Mouse (Mus musculus): Measurements from ENCODE around the gene Myo16. TPM values are rescaled to one million over a fixed set of nuclear protein-coding genes. Genes with fewer than 3 reads are reported as not detected.
A peak's percentile ranks its signal among the peaks of the same experiment; 100 is the strongest.

The Myo16 gene
- total RNA-seq, 2 experiments from 2014 or later: 15.7 to 18.7 TPM

GRCm38 (mm10) chr8:10175976-10176375 lies 22.3 kb downstream of the Myo16 start:
- no peak for DNase-seq

DNA sequence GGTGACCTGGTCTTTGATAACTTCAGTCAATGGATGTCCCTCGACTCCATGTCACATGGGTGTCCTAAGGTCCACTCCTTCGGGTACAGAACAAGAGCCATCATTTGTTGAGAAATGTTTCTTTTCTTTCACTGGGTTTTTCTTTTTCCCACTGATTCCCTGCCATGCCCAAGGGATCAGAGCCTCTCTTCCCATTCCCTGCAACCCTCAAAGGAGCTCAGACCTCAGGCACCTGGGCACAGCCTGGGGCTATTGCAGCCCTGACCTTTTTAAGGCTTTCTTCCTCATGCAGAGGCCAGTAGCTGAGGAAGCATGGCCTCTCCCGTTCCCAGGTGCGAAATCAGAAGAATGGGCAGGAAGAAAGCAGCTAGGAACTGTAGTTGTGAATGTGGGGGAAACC lies 23.4 kb downstream of the Myo16 start:
- DNase-seq: no peak

GRCm38 (mm10) chr8:10178986-10179385 lies 25.3 kb downstream of the Myo16 start:
- DNase-seq: no peak

DNA sequence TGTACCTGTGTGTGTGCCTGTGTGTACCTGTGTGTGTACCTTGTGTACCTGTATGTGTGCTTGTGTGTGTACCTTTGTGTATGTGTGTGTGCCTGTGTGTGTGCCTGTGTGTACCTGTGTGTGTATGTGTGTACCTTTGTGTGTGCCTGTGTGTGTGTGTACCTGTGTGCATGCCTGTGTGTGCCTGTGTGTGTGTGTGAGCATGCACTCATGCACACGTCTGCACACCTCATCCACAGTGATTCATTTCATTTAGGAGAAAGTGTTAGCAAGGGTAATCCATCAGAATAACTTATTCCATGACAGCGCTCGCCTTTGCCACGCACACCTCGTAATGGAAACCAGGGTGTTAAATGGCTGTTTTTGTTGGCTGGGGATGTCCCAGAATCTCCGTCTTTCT lies 36.9 kb downstream of the Myo16 start:
- no peak for DNase-seq

DNA sequence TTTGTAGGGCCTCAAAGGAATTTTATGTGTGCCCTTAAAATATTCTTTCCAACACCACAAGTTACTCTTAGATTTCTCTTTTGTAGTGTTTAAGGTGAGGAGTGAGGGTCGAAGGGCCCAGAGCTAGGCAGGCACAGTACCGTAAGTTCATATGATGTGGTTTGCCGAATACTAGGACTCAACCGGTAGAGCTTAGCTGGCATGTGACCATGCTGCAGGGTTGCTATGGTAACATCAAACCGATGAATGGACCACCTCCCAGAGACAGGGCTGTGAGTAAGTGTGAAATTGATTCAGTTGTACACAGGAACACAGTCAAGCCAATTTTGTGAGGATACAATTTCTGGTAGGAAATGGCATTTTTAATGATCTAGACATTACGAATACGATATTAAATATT lies 44.5 kb downstream of the Myo16 start:
- no peak for DNase-seq

DNA sequence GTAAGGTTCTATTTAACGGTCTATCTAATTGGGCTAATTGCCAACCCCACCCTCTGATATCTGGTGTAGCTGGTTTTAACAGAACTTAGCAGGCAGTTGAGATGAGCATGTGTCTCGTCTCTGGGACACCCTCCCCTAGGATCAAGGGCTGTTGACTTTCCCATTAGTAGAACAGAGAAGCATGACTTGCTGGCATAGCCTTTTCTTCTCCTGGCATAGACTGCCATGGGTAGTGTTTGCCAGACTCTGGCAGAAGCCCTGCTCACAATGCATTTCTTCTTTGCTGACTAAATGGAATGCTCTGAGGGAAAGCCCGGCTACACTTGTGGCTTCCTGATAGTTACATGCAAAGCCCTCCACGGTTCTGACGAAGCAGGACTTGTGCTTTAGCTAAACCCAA lies 45.6 kb downstream of the Myo16 start:
- no peak for DNase-seq

DNA sequence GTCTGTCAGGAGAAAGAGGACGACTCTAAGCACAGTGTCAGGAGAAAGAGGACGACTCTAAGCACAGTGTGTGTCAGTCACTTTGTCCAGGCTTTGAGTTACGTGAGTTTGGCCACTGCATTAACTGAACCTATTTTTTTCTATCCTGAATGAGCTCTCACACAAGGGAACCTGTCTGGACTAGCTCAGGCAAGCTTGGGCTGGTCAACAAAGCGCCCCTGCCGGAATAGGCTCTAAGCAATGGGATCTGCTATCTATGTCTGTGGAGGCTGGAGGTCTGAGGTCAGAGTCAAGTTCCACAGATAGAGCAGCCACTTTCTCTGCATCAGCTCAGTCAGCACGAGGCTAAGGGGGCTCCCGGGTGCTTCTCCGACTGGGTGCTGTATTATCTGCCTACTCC lies 46.3 kb downstream of the Myo16 start:
- no peak for DNase-seq

DNA sequence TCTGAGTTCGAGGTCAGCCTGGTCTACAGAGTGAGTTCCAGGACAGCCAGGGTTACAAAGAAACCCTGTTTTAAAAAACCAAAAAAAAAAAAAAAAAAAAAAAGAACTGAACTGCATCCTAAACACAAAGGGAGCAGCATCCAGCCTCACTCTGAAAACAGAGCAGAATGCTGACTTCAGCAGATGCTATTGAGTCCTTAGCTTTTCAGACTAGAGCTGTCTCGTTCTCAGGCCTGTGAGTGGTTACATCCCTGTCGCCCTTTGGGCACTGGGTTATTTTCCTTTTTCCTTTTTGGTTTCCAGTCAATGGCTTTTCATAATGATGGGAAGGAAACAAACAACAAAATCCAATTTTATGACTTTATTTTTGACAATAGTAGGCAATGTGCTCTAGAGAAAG lies 61.3 kb downstream of the Myo16 start:
- no peak for DNase-seq

DNA sequence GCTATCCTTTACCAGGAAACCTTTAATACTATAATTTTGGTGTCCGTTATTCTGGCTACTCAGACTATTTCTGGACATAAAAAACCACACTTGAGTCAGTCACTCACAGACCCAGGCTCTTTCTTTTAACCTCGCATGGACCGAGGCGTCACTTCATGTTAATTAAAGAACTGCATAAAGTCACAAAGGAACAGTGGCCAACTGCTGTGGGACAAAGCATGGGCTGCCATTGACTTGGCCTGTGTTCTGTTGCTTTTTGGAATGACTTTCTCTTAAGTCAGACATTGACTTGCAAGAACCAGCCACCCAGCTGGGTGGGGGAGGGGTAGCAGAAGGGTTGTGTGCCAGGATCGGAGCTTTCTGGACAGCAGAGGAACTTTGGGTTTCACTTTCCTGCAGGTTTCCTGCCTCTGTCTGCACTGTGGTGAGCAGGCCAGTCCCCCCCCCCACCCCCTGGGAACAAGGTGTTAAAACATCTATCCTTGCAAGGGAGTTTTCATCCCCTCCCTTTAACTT lies 66.1 kb downstream of the Myo16 start:
- DNase-seq: no peak

- DNase-seq: no peak
Measured at GRCm38 (mm10) chr8:10222770-10223169, 69.1 kb downstream of the Myo16 start.

DNA sequence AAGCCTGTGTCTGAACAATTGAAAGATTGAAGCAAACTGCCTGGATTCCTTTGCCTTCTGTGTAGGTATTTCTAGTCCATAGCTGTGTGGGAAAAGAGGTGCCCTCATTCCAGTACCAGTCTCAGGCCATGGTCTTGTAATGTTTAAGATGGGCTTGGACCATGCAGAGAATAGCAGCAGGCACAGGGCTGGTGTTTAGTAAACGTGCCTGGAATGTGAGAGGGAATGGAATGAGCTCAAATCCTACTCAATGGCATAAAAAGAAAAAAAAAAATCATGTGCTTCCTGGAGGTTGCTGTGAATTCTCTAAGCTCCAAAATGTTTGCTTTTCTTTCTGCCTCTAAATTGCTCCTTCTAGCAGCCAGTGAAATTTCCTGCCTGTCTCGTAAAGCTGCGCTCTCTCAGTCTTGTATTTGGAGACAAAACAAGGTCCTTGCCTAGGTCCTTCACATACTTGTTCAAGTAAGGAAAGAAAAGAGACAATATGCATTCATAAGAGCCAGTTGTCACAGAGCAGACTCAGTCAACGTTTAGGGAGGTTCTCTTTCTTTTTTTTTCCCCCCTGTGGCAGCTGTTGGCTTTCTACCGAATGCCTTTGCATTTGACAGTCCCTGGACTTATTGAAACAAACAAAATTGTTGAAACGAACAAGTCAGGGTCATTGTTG lies 70.0 kb downstream of the Myo16 start:
- DNase-seq: no peak

- DNase-seq: no peak
Measured at GRCm38 (mm10) chr8:10224305-10224971, 70.7 kb downstream of the Myo16 start.

DNA sequence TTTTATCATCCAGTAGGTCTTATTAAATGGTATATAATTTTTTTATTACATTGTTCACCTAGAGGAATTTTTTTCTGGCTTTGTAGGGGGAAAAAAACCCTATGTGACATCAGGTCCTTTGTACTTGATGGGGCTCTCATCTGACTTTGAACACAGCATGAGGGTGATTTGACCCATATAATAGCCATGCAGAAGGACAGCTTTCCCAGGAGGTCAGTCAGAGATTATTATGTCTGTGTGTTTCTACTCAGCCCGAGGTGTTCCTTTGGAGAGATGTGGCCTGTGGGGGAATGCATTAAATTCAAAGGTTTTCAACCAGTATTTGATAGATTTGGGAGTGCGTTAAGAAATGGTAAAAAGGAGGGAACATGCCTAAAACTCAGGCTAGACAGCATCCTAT lies 71.3 kb downstream of the Myo16 start:
- no peak for DNase-seq

GRCm38 (mm10) chr8:10230746-10231369 lies 77.1 kb downstream of the Myo16 start:
- peak; percentile 57 for DNase-seq

DNA sequence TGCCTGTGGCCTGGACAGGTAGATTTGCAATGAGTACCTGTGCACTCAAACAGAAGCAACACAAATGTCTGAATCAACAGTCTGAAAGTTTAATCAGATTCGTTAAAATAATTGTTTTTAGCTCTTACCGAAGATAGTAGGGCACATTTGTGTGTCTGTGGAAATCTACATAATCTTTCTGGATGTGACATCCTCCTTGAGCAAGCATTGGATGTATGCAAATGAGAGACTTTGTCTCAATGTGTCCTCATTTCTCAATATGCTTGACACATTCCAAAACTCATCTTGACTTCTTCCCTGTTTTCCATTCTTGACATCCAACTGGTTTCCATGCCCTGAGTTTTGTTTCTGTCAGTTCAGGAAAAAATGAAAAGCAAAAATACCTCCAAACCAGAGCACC lies 80.8 kb downstream of the Myo16 start:
- no peak for DNase-seq

DNA sequence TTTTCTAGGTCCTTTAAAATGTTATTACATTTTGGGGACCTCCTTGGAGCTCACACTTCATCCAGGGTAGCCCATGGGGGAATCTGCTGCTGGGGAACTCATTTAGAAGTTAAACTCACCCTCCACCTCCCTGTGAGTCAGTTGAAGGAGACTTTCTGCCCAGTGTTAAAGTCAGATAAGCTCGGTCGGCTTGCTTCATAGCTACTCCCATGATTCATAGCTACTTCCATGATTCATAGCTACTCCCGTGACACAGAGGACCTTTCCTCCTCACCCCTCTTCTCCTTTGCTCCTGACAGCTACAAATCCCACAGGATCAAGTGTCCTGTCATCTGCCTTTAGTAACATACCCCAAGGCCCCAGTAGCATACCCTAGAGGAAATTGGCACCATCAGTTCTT lies 89.6 kb downstream of the Myo16 start:
- DNase-seq: no peak

GRCm38 (mm10) chr8:10249156-10249555 lies 95.4 kb downstream of the Myo16 start:
- peak; percentile 5 for DNase-seq

- no peak for DNase-seq
Measured at GRCm38 (mm10) chr8:10255741-10256140, 102.0 kb downstream of the Myo16 start.

GRCm38 (mm10) chr8:10256563-10256962 lies 102.9 kb downstream of the Myo16 start:
- DNase-seq: no peak

DNA sequence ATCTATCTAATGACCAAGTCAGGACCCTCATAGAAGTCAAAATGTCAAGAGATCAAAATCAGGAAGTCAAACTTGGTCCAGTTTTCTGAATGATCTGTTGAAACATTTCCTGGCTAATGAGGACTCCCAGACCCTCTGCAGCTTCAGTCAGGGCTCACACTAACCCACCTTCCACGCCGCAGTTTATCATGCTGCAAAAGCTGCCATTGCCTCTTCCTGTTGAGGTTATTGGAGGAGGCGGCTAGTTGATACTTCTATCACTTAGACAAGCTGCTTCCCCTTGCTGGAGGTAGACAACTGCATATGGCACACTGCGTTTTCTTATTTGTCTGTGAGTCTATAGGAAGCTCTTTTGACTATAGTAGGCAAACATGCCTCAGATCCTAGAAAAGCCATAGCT lies 116.4 kb downstream of the Myo16 start:
- DNase-seq: no peak

- DNase-seq: no peak
Measured at GRCm38 (mm10) chr8:10292600-10292999, 138.9 kb downstream of the Myo16 start.

DNA sequence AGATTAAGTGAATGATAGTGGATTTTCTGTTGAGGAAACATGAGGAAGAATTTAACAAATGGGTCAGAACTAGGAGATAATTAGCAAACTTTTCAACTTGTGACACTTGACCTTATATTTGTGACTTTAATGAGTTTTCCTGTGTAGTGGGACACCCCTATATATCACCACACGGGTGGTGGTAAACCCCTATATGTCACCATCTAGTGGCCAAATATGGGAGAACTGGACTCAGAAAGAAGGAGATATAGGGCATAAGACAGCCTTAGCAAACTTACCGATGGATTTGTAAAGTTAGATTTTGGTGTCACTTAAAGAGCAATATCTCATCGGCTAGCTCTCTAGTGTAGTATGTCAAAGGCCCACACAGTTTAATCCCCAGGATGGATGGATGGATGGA lies 147.1 kb downstream of the Myo16 start:
- DNase-seq: no peak

DNA sequence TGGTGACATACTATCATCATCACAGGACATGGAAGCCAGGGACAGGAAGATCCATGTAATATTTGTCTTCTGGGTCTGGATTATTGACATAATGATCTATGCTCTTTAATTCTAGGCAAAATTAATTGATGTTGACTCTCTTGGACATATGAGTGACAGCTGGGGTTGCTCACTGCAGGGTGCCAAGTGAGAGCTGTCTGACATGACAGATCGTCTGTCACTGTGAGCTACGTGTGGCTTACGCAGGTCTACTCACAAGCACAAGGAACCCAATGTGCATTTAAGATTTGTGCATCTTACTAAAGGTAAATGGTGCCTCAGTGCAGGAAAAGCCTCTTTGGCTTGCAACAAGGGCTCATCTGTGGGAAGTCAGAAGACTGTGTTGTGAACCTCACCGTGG lies 149.3 kb downstream of the Myo16 start:
- no peak for DNase-seq

- no peak for DNase-seq
Measured at GRCm38 (mm10) chr8:10303992-10304391, 150.3 kb downstream of the Myo16 start.

Measured in heart, postnatal 4 days (tissue).